Mouse (Mus musculus): ENCODE measurements at regions not wholly inside any gene's neighbourhood (a gene's known extent, or its start where the extent isn't known, plus 50 kb on each side); places are given as distances from the start of the nearest gene placed in this dataset.

DNA sequence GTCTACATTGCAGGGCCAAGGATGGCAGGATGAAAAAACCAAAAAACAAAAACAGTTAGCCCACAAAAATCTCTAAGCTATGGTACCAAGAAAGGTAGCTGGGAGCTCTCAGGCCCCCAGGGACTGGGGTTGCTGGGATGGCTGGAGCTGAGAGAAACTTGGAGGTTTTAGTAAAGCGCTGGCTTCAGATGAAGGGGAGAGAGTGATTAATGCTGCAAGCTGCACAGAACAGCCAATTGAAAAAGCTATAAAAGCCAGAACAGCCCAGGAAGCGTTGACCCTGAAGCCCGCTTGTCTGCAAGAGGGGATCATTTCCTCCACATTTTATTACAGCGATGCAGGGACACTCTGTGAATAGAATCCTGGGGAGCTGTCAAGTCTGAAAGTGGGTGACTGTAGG is 157.0 kb downstream of the 4930564D02Rik start:
- peak; percentile 8 for DNase-seq (ENCODE audit: low read depth, low spot score)

DNA sequence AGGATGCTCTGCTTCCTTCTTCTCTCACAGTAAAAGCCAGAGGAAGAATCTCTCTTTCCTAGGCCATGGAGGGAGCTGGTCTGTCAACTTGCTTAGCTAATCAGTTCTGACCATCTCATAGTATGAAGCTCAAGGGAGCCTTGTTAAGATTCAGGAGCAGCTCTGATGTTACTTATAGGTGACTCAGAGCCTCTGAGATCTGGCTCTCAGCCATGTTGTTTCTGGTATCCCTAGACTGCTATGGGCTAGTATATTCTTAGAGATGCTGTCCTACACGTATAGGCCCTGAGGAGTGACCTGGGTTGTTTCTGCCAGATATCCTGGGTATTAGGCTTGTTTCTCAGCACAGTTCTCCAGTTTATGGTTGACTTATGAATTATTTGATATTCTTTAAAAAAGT is 160.9 kb downstream of the 4930564D02Rik start:
- DNase-seq (ENCODE audit: low read depth, low spot score): peak; percentile 33

DNA sequence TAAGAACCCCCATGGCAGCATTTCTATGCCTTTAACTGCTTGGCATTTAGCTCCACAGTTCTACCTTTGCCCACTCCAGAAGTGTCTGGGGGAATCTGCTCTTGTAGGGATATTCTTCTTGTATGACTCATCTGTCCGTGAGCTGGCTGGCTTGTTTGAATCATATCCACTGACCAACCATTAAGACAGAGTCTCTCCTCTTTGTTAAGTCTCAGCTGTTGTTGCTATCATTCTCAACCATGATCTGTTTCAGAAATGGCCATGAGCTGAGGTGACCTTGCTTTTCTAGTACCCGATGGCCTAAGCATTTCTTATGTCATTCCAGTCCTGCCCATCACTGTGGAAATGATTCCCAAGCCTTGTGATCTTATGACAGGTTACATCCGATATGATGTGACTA is 161.8 kb downstream of the 4930564D02Rik start:
- peak; percentile 8 for DNase-seq (ENCODE audit: low read depth, low spot score)

DNA sequence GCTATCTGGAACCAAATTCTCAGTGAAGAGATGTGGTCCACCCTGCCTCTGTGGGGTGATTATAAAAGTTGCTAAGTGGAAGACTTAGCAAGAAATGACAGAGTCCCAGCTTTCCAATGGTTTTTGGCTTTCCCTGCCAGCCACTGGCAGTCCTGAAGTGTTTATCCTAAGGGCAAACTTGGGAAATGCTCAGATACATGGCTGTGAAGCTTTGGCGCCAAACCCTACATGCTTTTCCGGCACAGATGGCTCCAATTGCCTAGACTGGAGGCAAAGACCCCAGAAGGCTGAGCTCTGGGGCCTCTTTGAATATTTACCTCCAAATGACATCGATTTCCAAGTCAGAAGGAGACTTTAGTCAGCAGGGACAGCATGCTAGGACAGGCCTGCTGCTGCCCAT is 174.4 kb downstream of the 4930564D02Rik start:
- DNase-seq (ENCODE audit: low read depth, low spot score): no peak

DNA sequence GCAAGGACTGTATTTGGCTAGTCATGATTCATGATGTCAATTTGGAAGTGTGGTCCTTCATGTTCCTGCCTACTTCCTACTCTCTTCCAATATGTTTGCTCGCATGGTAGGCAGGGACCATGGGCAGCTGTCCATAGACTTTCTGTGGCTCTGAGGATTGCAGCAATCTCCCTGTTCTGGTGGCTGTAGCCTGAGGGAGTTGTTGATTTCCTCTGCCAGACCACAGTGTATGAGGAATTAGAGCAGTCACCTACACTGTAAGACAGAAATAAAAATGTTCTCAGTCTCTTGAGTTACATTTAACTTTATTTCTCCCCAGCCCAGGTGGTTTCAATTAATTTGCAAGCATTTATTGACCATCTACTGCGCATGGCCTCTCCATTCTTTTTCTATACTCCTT is 190.5 kb downstream of the 4930564D02Rik start:
- DNase-seq (ENCODE audit: low read depth, low spot score): no peak

DNA sequence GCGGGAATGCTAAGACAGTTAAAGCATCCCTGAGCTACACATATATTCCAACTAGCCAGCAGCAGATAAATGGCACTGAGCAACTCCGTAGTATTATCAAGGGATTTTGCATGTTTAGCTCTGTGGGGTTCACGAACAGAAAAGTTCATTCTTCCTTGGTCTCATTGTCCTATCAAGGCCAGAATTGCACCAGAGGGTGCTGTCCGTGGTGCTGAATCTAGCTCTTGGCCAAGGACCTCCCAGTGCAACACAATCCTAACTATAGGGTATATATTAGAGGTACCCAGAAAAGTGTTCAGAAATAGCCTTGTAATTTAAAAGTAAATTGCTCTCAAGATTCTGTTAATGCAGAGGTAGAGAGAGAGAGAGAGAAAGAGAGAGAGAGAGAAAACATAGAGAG is 176.9 kb upstream of the Kcnd3 start:
- DNase-seq (ENCODE audit: low read depth, low spot score): no peak

DNA sequence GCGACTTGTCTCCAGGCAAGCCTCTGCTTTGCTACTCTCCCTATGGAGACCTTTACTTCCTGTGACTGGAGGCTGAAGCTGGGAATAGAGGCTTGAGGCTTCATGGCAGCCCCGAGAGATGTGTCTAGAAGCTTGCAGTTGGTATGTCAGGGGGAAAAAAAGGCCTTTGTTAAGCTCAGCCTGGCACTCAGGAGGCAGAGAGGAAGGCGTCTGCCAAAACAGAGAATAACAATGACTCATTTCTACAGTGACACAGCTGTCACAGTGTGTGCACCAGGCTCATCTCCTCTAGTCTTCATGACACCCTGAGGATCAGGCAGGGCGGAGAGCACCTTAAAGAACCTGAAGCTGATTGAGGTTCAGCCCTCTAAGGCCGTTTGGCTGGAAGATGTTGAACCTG is 171.2 kb upstream of the Kcnd3 start:
- peak; percentile 87 for DNase-seq (ENCODE audit: low read depth, low spot score)

DNA sequence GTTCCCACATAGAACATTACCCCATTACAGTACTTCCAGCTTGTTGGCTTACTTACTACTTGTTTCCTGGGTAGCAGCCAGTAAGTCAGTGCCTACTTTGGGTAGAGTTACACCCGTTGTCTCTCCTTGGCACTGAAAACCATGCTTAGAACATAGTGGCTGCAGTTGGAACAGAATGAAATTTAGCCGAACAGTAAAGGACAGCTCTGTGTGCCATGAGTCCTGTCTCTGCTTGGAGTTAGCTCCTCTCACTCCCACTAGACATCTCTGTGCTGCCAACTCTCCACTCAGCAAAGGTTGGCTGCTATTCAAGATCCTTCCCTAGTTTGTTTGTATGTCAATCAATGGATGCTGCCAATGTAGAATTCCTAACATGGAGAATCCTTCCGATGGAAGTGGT is 170.4 kb upstream of the Kcnd3 start:
- peak; percentile 83 for DNase-seq (ENCODE audit: low read depth, low spot score)

DNA sequence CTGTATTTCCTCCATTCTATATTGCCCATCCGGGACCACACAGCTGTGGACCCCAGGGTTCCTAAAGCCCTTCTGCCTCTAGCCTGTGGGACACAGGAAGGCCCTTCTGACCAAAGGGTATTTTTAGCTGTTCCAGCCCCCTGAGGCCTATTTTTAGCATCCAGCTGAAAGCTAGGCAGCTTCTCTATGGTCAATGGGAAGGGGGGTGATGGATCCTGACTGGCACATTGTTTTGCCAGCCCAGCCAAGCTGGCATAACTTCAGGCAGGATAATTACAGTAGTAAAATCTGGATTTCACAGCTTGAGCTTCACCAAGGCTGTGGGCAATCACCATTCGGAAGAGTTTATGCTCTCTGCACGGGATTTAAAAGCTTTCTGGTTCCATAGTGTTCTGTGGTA is 153.9 kb upstream of the Kcnd3 start:
- no peak for DNase-seq (ENCODE audit: low read depth, low spot score)

DNA sequence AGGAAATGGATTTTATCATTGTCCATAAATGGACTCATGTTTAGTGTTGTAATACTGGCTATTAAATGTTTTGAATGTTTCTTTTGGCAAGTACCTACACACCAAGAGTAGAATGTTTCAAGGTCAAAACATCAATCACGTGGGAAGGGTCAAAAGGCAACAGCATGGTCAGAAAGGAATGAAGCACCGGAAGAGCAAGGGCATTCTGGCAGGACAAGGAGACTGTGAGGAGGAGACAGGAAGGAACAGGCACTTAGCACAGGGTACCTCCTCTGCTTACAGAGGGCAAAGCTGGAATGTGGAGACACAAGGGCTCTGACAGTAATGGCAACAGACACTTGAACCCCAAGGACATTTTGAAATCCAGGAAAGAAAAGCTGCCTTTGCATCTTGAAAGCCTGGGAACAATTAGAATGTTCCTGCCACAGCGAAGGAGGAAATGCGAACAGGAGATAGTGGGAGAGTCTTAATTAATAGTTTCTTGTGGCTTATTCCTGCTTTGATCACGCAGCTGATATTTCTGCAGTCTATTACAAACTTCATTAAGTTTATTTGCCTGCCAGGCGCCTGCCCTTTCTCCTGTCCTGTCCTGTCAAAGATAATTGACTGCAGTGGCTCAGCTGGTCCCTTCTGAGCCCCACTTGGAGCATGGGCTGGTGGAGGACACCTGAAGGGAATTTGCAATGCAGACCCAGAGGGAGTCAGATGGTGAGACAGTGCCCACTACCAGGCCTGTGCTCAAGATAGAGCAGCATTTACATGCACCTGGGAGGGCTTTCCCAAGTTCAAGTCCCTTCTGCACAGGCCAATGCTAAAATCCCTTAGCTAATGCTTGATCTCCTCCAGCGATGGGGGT is 151.2 kb upstream of the Kcnd3 start:
- DNase-seq (ENCODE audit: low read depth, low spot score): no peak

DNA sequence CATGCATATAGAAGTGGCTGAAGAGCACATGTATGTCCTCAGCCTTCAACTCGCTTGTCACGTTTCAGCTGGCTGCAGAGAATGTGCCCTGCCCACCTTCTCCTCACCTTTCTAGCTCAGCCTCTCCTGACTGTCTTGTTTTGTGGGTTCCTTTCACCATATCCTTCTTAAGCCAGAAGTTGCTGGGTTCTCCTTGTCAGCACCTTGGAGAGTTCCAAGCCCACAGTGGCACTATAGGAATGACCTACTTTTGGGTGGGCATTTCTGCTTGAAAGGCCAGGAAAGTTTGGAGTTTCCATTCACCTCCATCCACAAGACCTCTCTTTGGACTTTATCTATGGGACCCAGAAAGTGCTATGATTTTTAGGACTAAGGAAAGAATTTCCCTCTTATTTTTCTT is 144.5 kb upstream of the Kcnd3 start:
- DNase-seq (ENCODE audit: low read depth, low spot score): no peak

DNA sequence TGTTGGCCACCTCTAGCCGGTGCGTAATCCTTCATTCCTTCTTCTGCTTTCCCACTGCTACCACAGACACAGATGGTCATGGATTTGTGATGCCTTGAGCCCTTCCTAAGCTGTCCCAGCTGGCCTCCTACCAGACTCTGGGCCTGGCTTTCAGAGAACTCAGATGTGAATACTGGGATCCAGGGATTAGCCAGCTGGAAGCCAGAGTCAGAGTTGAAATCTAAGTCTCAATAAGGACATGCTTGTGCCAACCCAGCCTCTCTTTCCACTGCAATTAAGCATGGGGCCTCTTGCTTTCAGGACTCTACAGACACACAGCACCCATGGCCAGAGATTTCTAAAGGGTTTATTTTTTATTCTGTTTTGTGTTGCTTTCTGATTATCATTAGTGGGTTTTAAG is 143.1 kb upstream of the Kcnd3 start:
- DNase-seq (ENCODE audit: low read depth, low spot score): peak; percentile 40

DNA sequence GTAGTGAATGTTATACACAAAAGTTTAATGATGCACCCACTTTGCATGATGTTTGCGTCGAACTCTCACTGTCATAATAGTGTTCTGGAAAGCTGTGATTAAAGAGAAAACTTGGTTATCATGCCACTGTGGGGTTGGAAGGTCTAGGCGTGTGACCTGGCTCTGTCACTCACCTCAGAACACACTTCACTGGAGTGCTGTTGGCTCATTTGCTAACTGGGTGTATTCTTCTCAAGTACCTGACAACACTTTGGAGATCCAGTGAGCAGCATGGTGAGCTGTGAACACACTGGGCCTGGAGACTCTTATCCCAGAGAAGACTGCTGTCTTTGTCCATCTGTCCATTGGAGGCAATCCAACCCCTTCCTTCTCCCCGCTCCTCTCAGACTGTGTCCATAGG is 98.9 kb upstream of the Kcnd3 start:
- DNase-seq (ENCODE audit: low read depth, low spot score): no peak

DNA sequence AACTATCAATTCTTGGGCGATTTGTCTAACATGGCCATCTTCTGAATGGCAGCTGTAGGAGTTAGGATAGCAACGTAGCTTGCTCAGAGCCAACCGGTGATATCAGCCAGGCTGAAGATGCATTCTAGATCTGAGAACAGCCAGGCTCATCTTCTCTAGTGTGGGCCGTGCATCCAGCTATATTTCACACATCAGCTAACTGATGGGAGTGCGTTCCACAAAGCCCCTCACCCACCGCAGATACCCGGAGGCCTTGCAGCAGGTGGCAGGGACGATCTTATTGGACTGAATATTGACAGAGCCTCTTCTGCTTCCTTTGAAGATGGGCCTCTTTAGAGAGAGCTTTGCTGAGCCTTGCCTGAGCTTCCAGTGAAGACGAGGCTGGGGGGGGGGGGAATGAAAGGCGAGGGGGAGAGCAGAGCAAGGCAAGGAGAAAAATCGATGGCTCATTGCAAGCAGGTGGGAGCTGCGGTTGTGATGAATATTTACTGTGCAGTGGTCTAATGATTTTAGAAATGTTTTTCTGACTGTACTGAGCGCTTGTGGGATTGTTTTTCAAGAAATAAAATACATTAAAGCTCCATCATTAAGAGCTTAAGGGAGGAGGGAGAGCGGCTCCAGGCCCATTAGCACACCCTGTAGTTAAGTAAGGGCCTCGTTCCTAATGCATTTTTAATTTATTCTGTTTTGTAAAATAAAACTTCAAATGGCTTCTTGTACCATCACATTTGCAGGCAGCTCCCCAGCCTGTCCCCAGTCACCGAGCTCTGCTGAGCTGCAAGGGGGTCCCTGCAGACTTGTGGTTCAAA is 97.8 kb upstream of the Kcnd3 start:
- no peak for DNase-seq (ENCODE audit: low read depth, low spot score)

DNA sequence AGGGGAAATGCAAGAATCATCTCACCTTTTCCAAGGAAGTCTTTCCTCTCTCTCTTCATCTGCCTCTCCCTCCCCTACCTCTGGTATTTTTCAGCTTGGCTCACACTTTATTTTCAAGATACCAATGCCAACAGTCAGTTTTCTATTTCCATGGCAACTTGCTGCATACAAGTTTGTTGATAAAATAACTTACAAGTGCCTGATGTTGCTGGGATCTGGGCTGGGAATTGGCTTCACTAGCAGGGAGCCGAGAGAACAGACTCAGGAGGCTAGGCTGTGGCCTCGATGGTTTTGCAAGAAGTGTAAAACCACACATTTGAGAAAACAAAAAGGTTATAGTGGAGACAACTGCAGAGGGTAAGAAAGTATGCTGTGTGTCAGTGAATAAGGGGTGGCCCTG is 94.6 kb upstream of the Kcnd3 start:
- peak; percentile 53 for DNase-seq (ENCODE audit: low read depth, low spot score)

DNA sequence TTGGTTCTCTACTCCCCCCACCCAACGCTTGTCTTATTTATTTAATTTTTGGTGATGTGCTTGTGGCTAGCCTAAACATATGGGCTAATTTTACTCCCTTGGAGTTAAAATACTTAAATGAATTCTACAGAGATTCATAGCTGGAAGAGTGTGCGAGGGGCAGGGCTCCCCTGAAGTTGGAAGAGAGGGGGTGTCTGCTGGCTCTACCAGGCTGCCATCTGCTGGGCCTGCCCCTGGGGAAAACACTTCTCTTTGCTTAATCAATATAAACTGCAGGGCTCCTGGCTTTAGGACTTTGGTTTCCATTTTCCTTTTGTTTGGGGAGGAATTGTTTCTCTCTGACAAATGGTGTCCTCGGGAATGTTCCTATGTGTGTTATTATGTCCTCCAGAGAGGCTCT is 92.5 kb upstream of the Kcnd3 start:
- no peak for DNase-seq (ENCODE audit: low read depth, low spot score)

DNA sequence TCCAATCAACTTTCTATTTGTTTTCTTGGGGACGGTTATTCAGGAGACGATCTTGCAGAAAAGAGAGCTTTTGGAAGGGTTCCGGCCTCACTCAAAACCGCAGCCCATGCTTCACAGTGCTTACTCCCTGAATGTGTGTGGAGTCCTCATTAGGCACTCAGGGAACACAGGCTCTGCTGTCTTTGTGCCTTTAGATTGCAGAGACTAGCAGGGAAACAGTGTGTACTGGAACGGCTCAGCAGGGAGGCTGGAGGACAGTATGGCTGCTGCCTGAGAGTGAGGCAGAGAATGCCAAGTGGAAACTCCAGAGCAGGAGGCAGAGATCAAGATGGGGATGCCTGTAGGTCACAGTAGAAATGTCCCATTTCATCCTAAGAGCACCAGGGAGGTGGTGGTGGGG is 87.4 kb upstream of the Kcnd3 start:
- DNase-seq (ENCODE audit: low read depth, low spot score): peak; percentile 62

DNA sequence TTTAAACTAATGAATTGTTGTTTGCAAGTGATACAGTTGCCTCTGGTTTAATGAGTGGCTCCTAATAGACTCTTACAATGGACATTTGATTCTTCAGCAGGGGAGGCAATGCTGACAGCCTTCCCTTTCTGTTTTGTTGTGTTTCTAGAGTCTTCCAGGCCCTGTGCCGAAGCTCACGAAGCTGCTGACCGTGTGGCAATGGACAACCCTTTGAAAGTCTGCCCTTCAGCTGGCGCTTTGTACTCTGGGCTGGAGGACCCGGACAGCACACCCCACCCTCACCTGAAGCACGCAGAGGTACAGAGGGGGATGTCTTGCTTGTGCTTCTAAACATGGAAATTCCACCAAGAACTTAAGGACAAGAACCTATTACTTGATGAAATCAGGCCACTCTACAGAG is 85.3 kb upstream of the Kcnd3 start:
- no peak for DNase-seq (ENCODE audit: low read depth, low spot score)

DNA sequence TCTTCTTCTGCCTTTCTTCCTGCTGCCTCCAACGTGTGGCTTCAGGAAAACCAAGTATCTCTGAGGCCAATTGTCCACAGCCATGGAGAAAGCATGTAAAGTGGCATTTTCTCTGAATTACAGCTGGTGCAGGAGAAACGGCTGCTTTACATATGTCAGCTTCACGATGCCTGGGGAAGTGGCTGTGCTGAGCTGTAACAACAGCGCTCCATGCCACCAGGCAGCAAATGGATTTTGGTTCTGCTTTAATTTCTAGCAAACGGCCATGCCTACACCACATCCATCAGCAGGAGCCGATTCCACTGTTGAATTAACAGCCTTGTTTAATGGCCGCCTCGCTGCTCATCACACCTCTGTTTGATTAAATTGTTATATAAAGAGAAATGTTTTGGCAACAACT is 84.2 kb upstream of the Kcnd3 start:
- no peak for DNase-seq (ENCODE audit: low read depth, low spot score)

DNA sequence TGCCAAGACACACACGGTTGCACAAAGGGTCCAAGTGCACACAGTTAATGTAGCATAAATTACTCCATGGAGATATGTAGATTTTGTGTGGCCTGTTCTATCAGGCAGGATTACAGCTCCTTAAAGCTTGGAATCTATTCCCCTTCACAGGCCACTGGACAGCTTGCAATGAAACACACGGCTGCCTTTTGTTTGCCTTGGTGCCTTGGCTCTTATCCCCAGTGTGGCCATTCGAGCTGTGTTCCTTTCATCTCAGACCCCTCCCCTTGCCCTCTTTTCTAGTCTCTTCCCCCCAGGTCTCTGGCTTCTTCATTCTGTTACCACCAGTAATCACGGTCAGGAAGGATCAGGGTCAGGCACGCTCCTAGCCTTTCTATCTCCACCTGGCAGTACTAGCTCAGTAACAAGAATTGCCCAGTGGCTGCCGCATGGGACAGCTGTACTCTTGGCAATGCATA is 79.7 kb upstream of the Kcnd3 start:
- DNase-seq (ENCODE audit: low read depth, low spot score): peak; percentile 58

DNA sequence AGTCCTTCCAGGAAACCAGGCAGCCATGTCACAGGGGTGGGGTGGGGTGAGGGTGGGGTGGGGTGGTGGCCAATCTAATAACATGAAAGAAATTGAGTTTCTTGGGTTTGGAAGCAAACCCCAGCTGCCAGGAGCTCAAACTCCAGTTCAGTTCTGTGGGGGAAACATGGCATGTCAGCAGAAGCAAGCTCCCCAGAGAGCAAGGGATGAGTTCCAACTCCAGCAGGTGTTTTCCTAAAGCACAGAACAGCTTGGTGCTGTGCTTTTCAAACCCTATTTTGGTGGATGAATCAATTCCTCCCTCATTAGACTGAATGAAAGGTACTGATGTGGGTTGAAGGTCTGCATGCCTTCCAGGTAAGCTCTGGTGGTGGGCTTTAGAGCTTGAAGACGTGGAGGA is 77.8 kb upstream of the Kcnd3 start:
- DNase-seq (ENCODE audit: low read depth, low spot score): peak; percentile 57

DNA sequence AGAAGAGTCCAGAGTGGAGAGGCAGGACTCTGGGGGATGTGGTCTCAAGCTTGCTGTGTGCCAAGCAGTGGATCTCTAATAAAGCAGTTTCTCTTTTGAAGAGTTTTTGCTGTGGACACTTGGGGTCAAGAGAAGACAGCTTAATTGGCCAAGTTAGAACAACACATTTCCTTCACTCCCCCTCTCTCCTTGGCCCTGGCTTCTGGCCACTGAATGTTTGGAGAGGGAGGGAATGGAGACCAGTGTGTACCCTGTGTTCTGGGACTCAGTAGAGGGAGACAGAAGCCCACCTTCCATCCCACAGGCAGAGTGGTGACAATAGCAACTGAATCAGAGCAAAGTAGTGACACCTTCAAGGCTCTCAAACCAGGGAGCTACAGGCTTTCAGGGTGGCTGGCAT is 77.3 kb upstream of the Kcnd3 start:
- no peak for DNase-seq (ENCODE audit: low read depth, low spot score)

DNA sequence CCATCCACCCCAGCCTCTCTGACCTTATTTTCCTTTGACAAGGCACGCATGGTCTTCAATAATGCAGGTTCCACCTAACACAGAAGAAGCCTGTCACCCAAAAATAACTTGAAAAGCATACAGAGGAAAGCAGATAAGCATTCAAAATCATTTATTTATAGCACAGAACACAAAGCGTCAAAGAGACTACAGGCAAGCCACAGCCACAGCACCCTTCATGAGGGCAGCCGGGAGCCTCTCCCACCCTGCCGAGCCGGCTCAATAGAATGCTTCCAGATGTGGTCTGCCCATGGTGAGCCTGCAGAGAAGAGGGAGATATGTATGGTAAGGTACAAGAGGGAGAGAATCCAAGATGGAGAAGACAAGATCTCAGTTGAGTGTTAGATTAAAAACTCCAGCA is 76.7 kb upstream of the Kcnd3 start:
- no peak for DNase-seq (ENCODE audit: low read depth, low spot score)

Data from brain, adult 2 months (tissue).